Mouse (Mus musculus) heart, adult 2 months (tissue): ENCODE data around the gene Mfsd4b4.

Source experiments
- CTCF ChIP-seq: fragments of 200-600 bp; IDR thresholded peaks from 2 replicates; pipeline ENCODE4 v1.8.1; 2022; ENCODE audit warnings: antibody characterized with exemption, mild to moderate bottlenecking, moderate library complexity
- EP300 ChIP-seq: fragments of 200-500 bp; IDR thresholded peaks from 2 replicates; pipeline ENCODE4 v1.6.1; 2011; ENCODE audit warnings: low read depth, low read length, control low read depth; ENCODE audit not compliant: insufficient read depth
- POLR2A ChIP-seq: fragments of 200-500 bp; IDR thresholded peaks from 2 replicates; pipeline ENCODE4 v1.6.1; 2011; ENCODE audit warnings: mild to moderate bottlenecking, low read depth, low read length, control low read depth; ENCODE audit not compliant: insufficient read depth

GRCm38 (mm10) chr10:39896503-39896902 is 2.5 kb downstream of the Mfsd4b4 start:
- peak; percentile 42 for TF ChIP-seq CTCF
- TF ChIP-seq POLR2A: no peak
- no peak for TF ChIP-seq EP300
